Mouse (Mus musculus) brain, embryonic 14.5 days (tissue): ENCODE measurements around the gene Gm13128.

ENCODE experiments used
- CTCF ChIP-seq: fragments of 200-500 bp; IDR thresholded peaks from 2 replicates; pipeline ENCODE4 v1.5.1; 2012; ENCODE audit warnings: inconsistent platforms, mild to moderate bottlenecking, moderate library complexity, borderline replicate concordance; ENCODE audit not compliant: insufficient read depth, insufficient read length; ENCODE audit errors: extremely low read depth
- POLR2A ChIP-seq: fragments of 200-500 bp; IDR thresholded peaks from 2 replicates; pipeline ENCODE4 v1.6.1; 2012; ENCODE audit warnings: mild to moderate bottlenecking, inconsistent platforms, borderline replicate concordance; ENCODE audit not compliant: poor library complexity, insufficient read depth, insufficient read length, severe bottlenecking; ENCODE audit errors: extremely low read depth

- no peak for TF ChIP-seq POLR2A
- no peak for TF ChIP-seq CTCF
These were observed 47.9 kb downstream of the Gm13128 start, which contains the start of gene Pramef20 for GRCm38 (mm10) chr4:144377911-144378310.
